Mouse (Mus musculus) small intestine, adult 2 months (tissue): Measurements from ENCODE around the gene Cdk5rap1.

Experiments used
- CTCF ChIP-seq: fragments of 200-500 bp; IDR thresholded peaks from 2 replicates; pipeline ENCODE4 v1.5.1; 2012; ENCODE audit warnings: low read depth, mild to moderate bottlenecking, control low read depth, inconsistent platforms, low read length, moderate library complexity, mixed read lengths; ENCODE audit not compliant: insufficient replicate concordance, insufficient read length; ENCODE audit errors: extremely low read depth
- POLR2A ChIP-seq: fragments of 200-500 bp; IDR thresholded peaks from 2 replicates; pipeline ENCODE4 v1.6.1; 2012; ENCODE audit warnings: low read depth, mild to moderate bottlenecking, control low read depth, inconsistent platforms, low read length, moderate library complexity

- TF ChIP-seq POLR2A (no peak), CTCF (no peak)
Observed at GRCm38 (mm10) chr2:154348152-154348551, 24.7 kb downstream of the Cdk5rap1 start.
